11 mouse cellular contexts compared by ENCODE assay signal in genomic region chr6:115915601-115916445, GRCm38 (mm10). TPM values are rescaled to one million over a fixed set of nuclear protein-coding genes. Genes with fewer than 3 reads are reported as not detected.
A peak's percentile ranks its signal among the peaks of the same experiment; 100 is the strongest.
DNase-seq lines count a peak whose midpoint lies in the region; ATAC-seq and TF ChIP-seq lines count a peak whose summit lies in the region.
"Had no signal": no experiment of that assay in that cellular context is flagged by ENCODE, and none has a peak within 500 bp of the region (broad histone marks: within the 10 kb centered on the region; RNA-seq: fewer than 3 reads in every experiment).

No protein-coding gene starts in this region.

- H3K4me3 ChIP-seq in heart, embryonic 11.5 days (ENCODE audit: low read depth, low read length), result no peak overlapping the region
- no peak overlapping the region for H3K4me3 ChIP-seq in olfactory bulb, adult 2 months (ENCODE audit: insufficient read depth, low read depth, low read length)

- H3K9me3 ChIP-seq in heart, embryonic 11.5 days (replicated peaks; ENCODE audit: control insufficient read depth, low read length), result no peaks in the 10 kb centered on the region

- DNase-seq in adrenal gland, postnatal 14 days, result peak; percentile 54
- no peak for DNase-seq in adrenal gland, adult 8-10 months
- DNase-seq in layer of hippocampus, adult 9-11 months, result peak; percentile 59
- DNase-seq in layer of hippocampus, adult 18-20 months (ENCODE audit: low spot score in 2 of 2), result no peak
- DNase-seq in ovary, adult 18-20 months (ENCODE audit: low spot score), result no peak
- DNase-seq: thymus, adult 18-20 months had no signal

- H3K36me3 ChIP-seq in heart, embryonic 11.5 days (ENCODE audit: control insufficient read depth, insufficient read depth, low read length), result no peaks in the 10 kb centered on the region

- no peak for ATAC-seq in heart, embryonic 11.5 days (replicated peaks; ENCODE audit: insufficient number of reproducible peaks, low FRiP score, low TSS enrichment)
- ATAC-seq in monocyte, adult 5-6 weeks (replicated peaks; ENCODE audit: insufficient number of reproducible peaks, low FRiP score, low TSS enrichment, poor library complexity, severe bottlenecking), result no peak

- H3K27ac ChIP-seq in heart, embryonic 11.5 days (ENCODE audit: low read depth, low read length), result peak overlapping the region; percentile 75
- H3K27ac ChIP-seq in olfactory bulb, adult 2 months (ENCODE audit: insufficient read depth, low read depth, low read length), result peak overlapping the region; percentile 49; the same call in 1 of the 2 replicates

- H3K27me3 ChIP-seq in heart, embryonic 11.5 days (ENCODE audit: control insufficient read depth, insufficient read depth, low read length), result no peaks in the 10 kb centered on the region

- no peak overlapping the region for H3K9ac ChIP-seq in heart, embryonic 11.5 days (ENCODE audit: low read depth, low read length)

- no peak for TF ChIP-seq CTCF in olfactory bulb, adult 2 months (IDR thresholded peaks at IDR 0.05; ENCODE audit: insufficient read depth, low read depth, low read length)

- TF ChIP-seq POLR2A in olfactory bulb, adult 2 months (IDR thresholded peaks at IDR 0.05; ENCODE audit: insufficient read depth, low read depth, low read length), result no peak

- WGBS in heart, embryonic 11.5 days (ENCODE audit: insufficient replicate concordance), result 32% methylated on average over 17 of the region's 17 CpGs
- 45% methylated on average over 17 of the region's 17 CpGs for WGBS in olfactory bulb, adult 2 months

- peak overlapping the region; percentile 31 for H3K4me2 ChIP-seq in heart, embryonic 11.5 days

- peaks cover 57% of the 10 kb centered on the region for H3K4me1 ChIP-seq in heart, embryonic 11.5 days (ENCODE audit: control insufficient read depth, insufficient read depth, low read length)
- H3K4me1 ChIP-seq in olfactory bulb, adult 2 months (ENCODE audit: control insufficient read depth, insufficient read depth, low read length), result peaks cover 19% of the 10 kb centered on the region

RNA-seq across cellular contexts. Expression of gene Rho, which starts 15.7 kb away (rescaled TPM):
- 0.56 and 0.74 TPM in 2 replicates for total RNA-seq in adrenal gland, postnatal 14 days (2021)
- 1 to 10 TPM in 3 of 4 experiments, under 1 TPM in 1; 0.52 to 1.9 (median 1.2) TPM for total RNA-seq in adrenal gland, adult 8-10 months (2022)
- 1 to 10 TPM in 1 of 2 experiments, under 1 TPM in 1; 0.89 to 1.0 TPM for total RNA-seq in layer of hippocampus, adult 18-20 months (2021)
- 0.04 and 0.16 TPM in 2 replicates for polyA plus RNA-seq in heart, embryonic 11.5 days (2014; fragmentation: Nextera tagmentation; extraction: Ambion mirVana)
- not detected in 2 replicates for polyA plus RNA-seq in olfactory bulb, adult 2 months (2012; ENCODE audit: insufficient read depth, insufficient read length, low replicate concordance, missing spikeins)
- not detected in 3 replicates for total RNA-seq in monocyte, adult 5-6 weeks (2017)

RNA-seq across cellular contexts. Expression of gene H1foo, which starts 28.9 kb away (rescaled TPM):
- total RNA-seq in adrenal gland, postnatal 14 days (2021), result not detected in 2 replicates
- under 1 TPM in 1 of 4 experiments, not detected in 3; 0.40 TPM for total RNA-seq in adrenal gland, adult 8-10 months (2022)
- total RNA-seq in layer of hippocampus, adult 18-20 months (2021), result not detected
- not detected in 2 replicates for polyA plus RNA-seq in heart, embryonic 11.5 days (2014; fragmentation: Nextera tagmentation; extraction: Ambion mirVana)
- not detected in 2 replicates for polyA plus RNA-seq in olfactory bulb, adult 2 months (2012; ENCODE audit: insufficient read depth, insufficient read length, low replicate concordance, missing spikeins)
- not detected in 3 replicates for total RNA-seq in monocyte, adult 5-6 weeks (2017)
- total RNA-seq: left cerebral cortex, adult 8-10 months had no signal
- polyA plus RNA-seq: embryonic facial prominence, embryonic 11.5 days had no signal

Comparison
In these comparisons a context has a peak if more than half of its experiments do, and no peak if none do; other contexts are left out.
1. DNase-seq: peak in adrenal gland, postnatal 14 days (single experiment) and layer of hippocampus, adult 9-11 months (single experiment); none in adrenal gland, adult 8-10 months (single experiment), layer of hippocampus, adult 18-20 months (0 of 2) and ovary, adult 18-20 months (single experiment).